In genomic region chr1:163316920-163317319, GRCm38 (mm10) we compare ENCODE assay signal across 18 mouse cellular contexts. TPM values are rescaled to one million over a fixed set of nuclear protein-coding genes. Genes with fewer than 3 reads are reported as not detected.
"Had no signal": no experiment of that assay in that cellular context is flagged by ENCODE, and none has a peak within 500 bp of the region (broad histone marks: within the 10 kb centered on the region; RNA-seq: fewer than 3 reads in every experiment).

No protein-coding gene starts in this region.

- H3K27ac ChIP-seq: midbrain, embryonic 10.5 days; midbrain, embryonic 12.5 days; neural tube, embryonic 13.5 days; neural tube, embryonic 15.5 days; stomach, embryonic 15.5 days; stomach, postnatal 0 days had no signal

- H3K4me3 ChIP-seq: midbrain, embryonic 10.5 days; midbrain, embryonic 12.5 days; myocyte; neural tube, embryonic 13.5 days; neural tube, embryonic 15.5 days; stomach, embryonic 15.5 days had no signal

- ATAC-seq: midbrain, embryonic 16.5 days had no signal

- H3K9me3 ChIP-seq: midbrain, embryonic 10.5 days; midbrain, embryonic 12.5 days; neural tube, embryonic 13.5 days; neural tube, embryonic 15.5 days; stomach, embryonic 15.5 days had no signal

- H3K9ac ChIP-seq: lung, embryonic 14.5 days; midbrain, embryonic 12.5 days; neural tube, embryonic 13.5 days; neural tube, embryonic 15.5 days; stomach, embryonic 15.5 days had no signal

- H3K36me3 ChIP-seq: midbrain, embryonic 10.5 days; midbrain, embryonic 12.5 days; neural tube, embryonic 13.5 days; neural tube, embryonic 15.5 days; stomach, embryonic 15.5 days had no signal

- DNase-seq: lung, adult 18-20 months; lung, embryonic 14.5 days; lung, postnatal 10 days; lung, postnatal 4 days; midbrain, embryonic 14.5 days; right cerebral cortex, postnatal 14 days; thymus, adult 2 months; thymus, postnatal 25 days; thymus, postnatal 4 days had no signal

- H3K4me2 ChIP-seq: lung, embryonic 14.5 days; midbrain, embryonic 12.5 days; neural tube, embryonic 13.5 days; neural tube, embryonic 15.5 days; stomach, embryonic 15.5 days had no signal

RNA-seq across cellular contexts. Expression of gene Prrx1, which starts 3.4 kb away (rescaled TPM):
- total RNA-seq: megakaryocyte-erythroid progenitor cell, adult 5-6 weeks had no signal
